Mouse (Mus musculus): ENCODE measurements around the gene Tdrd7.

DNA sequence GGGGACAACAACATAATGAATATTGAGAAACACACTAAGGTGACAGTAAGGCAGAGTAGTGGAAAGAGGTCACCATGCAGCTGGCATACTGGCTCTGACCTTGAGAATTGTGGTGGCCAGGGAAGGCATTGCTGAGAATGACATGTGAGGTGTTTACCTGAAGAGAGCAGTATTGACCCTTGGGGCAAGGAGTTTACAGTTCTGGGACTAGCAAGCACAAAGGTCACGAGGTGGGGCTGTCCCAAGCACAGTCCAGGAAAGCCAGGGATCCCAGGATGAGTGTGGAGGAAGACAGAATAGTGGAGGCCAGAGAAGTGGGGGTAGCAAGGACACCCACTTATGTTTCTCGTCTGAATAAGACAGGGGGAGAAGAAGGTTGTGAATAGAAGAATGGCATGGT, 14.8 kb downstream of the Tdrd7 start:
- TF ChIP-seq POLR2A (IDR thresholded peaks at IDR 0.05; ENCODE audit: control insufficient read depth, extremely low read depth, insufficient read depth, low read length, poor library complexity) = no peak
- no peak for TF ChIP-seq CTCF (IDR thresholded peaks at IDR 0.05; ENCODE audit: borderline replicate concordance, control insufficient read depth, extremely low read depth, insufficient read depth, low read length, poor library complexity)
